In the genomic region with DNA sequence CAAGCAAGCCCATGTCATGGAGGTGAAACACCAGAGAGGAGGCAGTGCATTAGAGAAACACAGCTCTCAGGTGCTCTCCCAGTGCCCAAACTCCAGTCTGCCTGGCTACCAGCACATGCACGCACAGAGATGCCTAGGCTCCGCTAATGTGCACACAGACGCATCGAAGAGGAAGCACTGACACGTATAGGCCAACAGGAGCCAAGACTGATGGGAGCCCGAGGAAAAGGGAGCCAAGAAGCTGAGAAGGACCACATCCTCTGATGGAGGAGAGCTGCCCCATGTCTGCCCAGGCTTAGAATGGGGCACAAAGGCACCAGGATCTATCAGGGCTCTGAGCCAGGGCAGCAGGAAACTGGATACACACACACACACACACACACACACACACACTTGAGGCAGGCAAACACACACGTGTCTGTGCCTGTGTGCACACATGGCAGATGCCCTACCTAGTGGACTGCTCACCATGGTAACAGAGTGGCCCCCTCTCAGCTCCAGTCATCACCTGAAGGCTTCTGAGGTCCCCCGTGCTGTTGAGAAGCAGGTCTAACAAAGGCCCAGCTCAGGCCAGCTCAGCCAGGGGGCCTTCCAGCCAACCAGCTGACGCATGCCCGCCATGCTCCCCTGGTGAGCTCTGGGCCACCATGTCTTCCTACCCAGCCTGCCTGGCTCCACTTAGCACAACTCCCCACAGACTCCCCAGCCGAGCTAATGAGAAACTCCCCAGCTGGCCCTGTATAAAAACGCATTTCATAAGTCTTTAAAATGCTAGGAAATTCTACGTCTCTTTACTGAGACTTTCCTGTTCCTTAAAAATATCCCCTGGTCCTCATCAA, we compare ENCODE assay signal across 16 mouse cellular contexts.
DNase-seq lines count a peak whose midpoint lies in the region; ATAC-seq lines count a peak whose summit lies in the region.
"Had no signal": no experiment of that assay in that cellular context is flagged by ENCODE, and none has a peak within 500 bp of the region (broad histone marks: within the 10 kb centered on the region; RNA-seq: fewer than 3 reads in every experiment).

No protein-coding gene starts in this region.

- peaks cover 45% of the 10 kb centered on the region for H3K4me1 ChIP-seq in embryonic facial prominence, embryonic 14.5 days (ENCODE audit: control insufficient read depth, insufficient read depth, low read length)
- peaks cover 48% of the 10 kb centered on the region for H3K4me1 ChIP-seq in hindbrain, embryonic 14.5 days (replicated peaks; ENCODE audit: control insufficient read depth, insufficient read depth, low read length)
- peaks cover 41% of the 10 kb centered on the region for H3K4me1 ChIP-seq in midbrain, embryonic 14.5 days (ENCODE audit: control insufficient read depth, insufficient read depth, low read length)

- no peak overlapping the region for H3K4me3 ChIP-seq in embryonic facial prominence, embryonic 14.5 days (ENCODE audit: low read depth, low read length)
- no peak overlapping the region for H3K4me3 ChIP-seq in hindbrain, embryonic 14.5 days (replicated peaks; ENCODE audit: low read length)
- H3K4me3 ChIP-seq in midbrain, embryonic 14.5 days (replicated peaks; ENCODE audit: low read depth, low read length), result no peak overlapping the region
- H3K4me3 ChIP-seq: erythroblast, embryonic 14.5 days had no signal

- H3K9me3 ChIP-seq in embryonic facial prominence, embryonic 14.5 days (ENCODE audit: control insufficient read depth, low read length), result no peaks in the 10 kb centered on the region
- H3K9me3 ChIP-seq in hindbrain, embryonic 14.5 days (ENCODE audit: control insufficient read depth, low read length), result no peaks in the 10 kb centered on the region
- no peaks in the 10 kb centered on the region for H3K9me3 ChIP-seq in midbrain, embryonic 14.5 days (ENCODE audit: control insufficient read depth, low read length)

- no peaks in the 10 kb centered on the region for H3K27me3 ChIP-seq in embryonic facial prominence, embryonic 14.5 days (replicated peaks; ENCODE audit: control insufficient read depth, insufficient read depth, low read length)
- no peaks in the 10 kb centered on the region for H3K27me3 ChIP-seq in hindbrain, embryonic 14.5 days (ENCODE audit: control insufficient read depth, insufficient read depth, low read length)
- H3K27me3 ChIP-seq in midbrain, embryonic 14.5 days (ENCODE audit: control insufficient read depth, insufficient read depth, low read length), result no peaks in the 10 kb centered on the region

- H3K36me3 ChIP-seq in embryonic facial prominence, embryonic 14.5 days (ENCODE audit: control insufficient read depth, insufficient read depth, low read length), result no peaks in the 10 kb centered on the region
- H3K36me3 ChIP-seq in hindbrain, embryonic 14.5 days (replicated peaks; ENCODE audit: control insufficient read depth, insufficient read depth), result no peaks in the 10 kb centered on the region
- no peaks in the 10 kb centered on the region for H3K36me3 ChIP-seq in midbrain, embryonic 14.5 days (ENCODE audit: control insufficient read depth, insufficient read depth, low read length)

- H3K4me2 ChIP-seq in embryonic facial prominence, embryonic 14.5 days (ENCODE audit: low read depth, low read length), result no peak overlapping the region
- no peak overlapping the region for H3K4me2 ChIP-seq in hindbrain, embryonic 14.5 days (replicated peaks)
- no peak overlapping the region for H3K4me2 ChIP-seq in midbrain, embryonic 14.5 days (ENCODE audit: low read length)

- H3K27ac ChIP-seq in embryonic facial prominence, embryonic 14.5 days (replicated peaks; ENCODE audit: low read depth, low read length), result peak overlapping the region; percentile 61
- peak overlapping the region; percentile 38; the same call in 1 of the 2 replicates for H3K27ac ChIP-seq in hindbrain, embryonic 14.5 days
- peak overlapping the region; percentile 57 for H3K27ac ChIP-seq in midbrain, embryonic 14.5 days (replicated peaks; ENCODE audit: low read depth, low read length)
- H3K27ac ChIP-seq: macrophage had no signal

- ATAC-seq in embryonic facial prominence, embryonic 14.5 days (ENCODE audit: low read depth), result peak; percentile 38; the same call in 1 of the 2 replicates
- ATAC-seq in hindbrain, embryonic 14.5 days (ENCODE audit: low FRiP score), result peak; percentile 25; the same call in 1 of the 2 replicates
- ATAC-seq in midbrain, embryonic 14.5 days (ENCODE audit: low FRiP score, low TSS enrichment), result peak; percentile 25; the same call in 1 of the 2 replicates
- ATAC-seq: intestine, embryonic 16.5 days had no signal

- 59% methylated on average over 12 of the region's 13 CpGs for WGBS in embryonic facial prominence, embryonic 14.5 days
- 36% methylated on average over 13 of the region's 13 CpGs for WGBS in hindbrain, embryonic 14.5 days
- 52% methylated on average over 13 of the region's 13 CpGs for WGBS in midbrain, embryonic 14.5 days

- no peak overlapping the region for H3K9ac ChIP-seq in embryonic facial prominence, embryonic 14.5 days (ENCODE audit: low read depth, low read length)
- no peak overlapping the region for H3K9ac ChIP-seq in hindbrain, embryonic 14.5 days
- no peak overlapping the region for H3K9ac ChIP-seq in midbrain, embryonic 14.5 days (replicated peaks; ENCODE audit: low read length)

- DNase-seq in cerebellum, postnatal 10 days, result peak; percentile 51 to 55
- DNase-seq in cerebellum, adult 11-12 months, result no peak
- no peak for DNase-seq in embryonic facial prominence, embryonic 14.5 days (ENCODE audit: low spot score)
- DNase-seq in hindbrain, embryonic 14.5 days (ENCODE audit: low spot score), result no peak
- DNase-seq in midbrain, embryonic 14.5 days, result peak; percentile 36
- no peak for DNase-seq in urinary bladder, adult 18-20 months (ENCODE audit: low spot score in 2 of 2)
- DNase-seq in layer of hippocampus, postnatal 25 days (ENCODE audit: extremely low spot score in 1 of 2, low spot score in 1 of 2), result no peak
- DNase-seq in lung, adult 18-20 months, result no peak
- DNase-seq: adrenal gland, postnatal 14 days; cerebellum, adult 18-20 months; heart, adult 11 months; right cerebral cortex, postnatal 14 days; thymus, postnatal 14 days had no signal

Comparison
In these comparisons a context has a peak if more than half of its experiments do, and no peak if none do; other contexts are left out.
1. DNase-seq: peak in cerebellum, postnatal 10 days (2 of 2) and midbrain, embryonic 14.5 days (single experiment); none in cerebellum, adult 11-12 months (single experiment), embryonic facial prominence, embryonic 14.5 days (single experiment), hindbrain, embryonic 14.5 days (single experiment), urinary bladder, adult 18-20 months (0 of 2), layer of hippocampus, postnatal 25 days (0 of 2) and lung, adult 18-20 months (0 of 2).
2. Peak in every context shown above with its lines, with median percentiles within 50 percentile points of each other: ATAC-seq and H3K27ac ChIP-seq.